Mouse (Mus musculus): ENCODE data around the gene Olfr743. TPM values are rescaled to one million over a fixed set of nuclear protein-coding genes. Genes with fewer than 3 reads are reported as not detected.
"Not testable (repeated sequence)": the region's sequence is repeated elsewhere in the genome, so short reads cannot be mapped to it uniquely, and the experiment has no call there.

Gene Olfr743
- polyA plus RNA-seq (2012; fragmentation: generic; extraction: Trizol), result not detected
- long read RNA-seq, experiment 1, result 0 reads
- long read RNA-seq, experiment 2, result 0 reads

DNA sequence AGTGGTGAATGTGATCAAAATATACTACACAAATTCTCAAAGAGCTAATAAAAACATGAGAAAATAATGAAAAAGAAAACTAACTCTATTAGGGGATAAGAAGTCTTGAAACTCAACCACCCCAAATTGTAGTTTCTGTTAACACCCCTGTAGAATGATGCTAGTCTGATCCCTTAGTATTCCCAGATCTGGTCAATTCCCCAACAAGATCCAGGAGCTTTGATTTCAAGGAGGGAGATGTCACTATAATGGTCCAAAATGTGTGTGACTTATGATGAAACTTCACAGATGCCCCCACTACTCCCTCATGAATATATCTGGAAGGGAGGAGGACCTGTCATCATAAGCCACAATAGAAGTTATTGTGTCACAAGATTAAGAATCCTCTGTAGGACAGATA lies at the start of gene Olfr743:
TSS of gene Olfr743 (plus strand) at position 301 of the 400 bp plus-strand sequence.
- H3K79me2 ChIP-seq (ENCODE audit: control insufficient read depth, insufficient read depth), result no peaks in the 10 kb centered on the region
- H3K79me3 ChIP-seq (ENCODE audit: low read depth), result no peaks in the 10 kb centered on the region
- H3ac ChIP-seq (ENCODE audit: control insufficient read depth, insufficient read length, low read depth), result no peak within 1 kb of the TSS
- no peak within 1 kb of the TSS for H3K4me3 ChIP-seq (ENCODE audit: insufficient read depth, poor library complexity, severe bottlenecking)
- H3K36me3 ChIP-seq (ENCODE audit: control insufficient read depth, insufficient read depth), result no peaks in the 10 kb centered on the region
- H3K27me3 ChIP-seq (ENCODE audit: control insufficient read depth, insufficient read depth, insufficient read length), result no peaks in the 10 kb centered on the region
- TF ChIP-seq MYOG (IDR thresholded peaks at IDR 0.05; ENCODE audit: control insufficient read depth, extremely low read depth, insufficient read length), result no peak
- TF ChIP-seq FOSL1 (IDR thresholded peaks at IDR 0.05; ENCODE audit: insufficient read depth, low read length, poor library complexity, severe bottlenecking), result no peak
- TF ChIP-seq USF1 (IDR thresholded peaks at IDR 0.05; ENCODE audit: low read depth), result no peak
- no peak for TF ChIP-seq MYOD1 (IDR thresholded peaks at IDR 0.05; ENCODE audit: control insufficient read depth, insufficient read length, low read depth)
- no peak for TF ChIP-seq CEBPB (IDR thresholded peaks at IDR 0.05; ENCODE audit: low read depth)
- TF ChIP-seq MAX (IDR thresholded peaks at IDR 0.05), result no peak
- no peak for TF ChIP-seq CTCF (IDR thresholded peaks at IDR 0.05; ENCODE audit: control insufficient read depth, insufficient read depth, insufficient read length)

DNA sequence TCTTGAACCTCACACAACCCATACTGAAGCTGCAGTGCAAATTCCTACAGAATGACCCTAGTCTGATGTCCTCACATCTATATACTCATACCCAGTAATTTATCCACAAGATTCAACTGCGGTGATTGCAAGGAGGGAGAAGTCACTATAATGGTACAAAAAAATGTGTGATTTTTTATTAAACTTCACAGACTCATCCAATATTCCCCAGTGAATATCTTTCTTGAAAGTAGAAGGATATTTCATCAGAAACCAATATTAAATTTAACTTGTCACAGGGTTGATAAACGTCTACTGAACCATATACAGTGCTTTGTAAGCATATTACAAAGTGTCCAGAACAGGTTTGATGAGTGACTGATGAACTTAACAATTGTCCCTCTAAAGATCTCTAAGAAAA lies 49.2 kb upstream of the Olfr743 start, which contains the start of gene Olfr741:
TSS of gene Olfr741 (plus strand) at position 301 of the 400 bp plus-strand sequence.
- TF ChIP-seq USF1 (IDR thresholded peaks at IDR 0.05; ENCODE audit: low read depth) (no peak), MAX (IDR thresholded peaks at IDR 0.05) (no peak), CEBPB (IDR thresholded peaks at IDR 0.05; ENCODE audit: low read depth) (no peak), MYOG (IDR thresholded peaks at IDR 0.05; ENCODE audit: control insufficient read depth, extremely low read depth, insufficient read length) (no peak), FOSL1 (IDR thresholded peaks at IDR 0.05; ENCODE audit: insufficient read depth, low read length, poor library complexity, severe bottlenecking) (no peak), MYOD1 (IDR thresholded peaks at IDR 0.05; ENCODE audit: control insufficient read depth, insufficient read length, low read depth) (no peak), CTCF (IDR thresholded peaks at IDR 0.05; ENCODE audit: control insufficient read depth, insufficient read depth, insufficient read length) (no peak)
- no peak within 1 kb of the TSS for H3K4me3 ChIP-seq (ENCODE audit: insufficient read depth, poor library complexity, severe bottlenecking)
- H3K79me3 ChIP-seq (ENCODE audit: low read depth), result no peaks in the 10 kb centered on the region
- H3K36me3 ChIP-seq (ENCODE audit: control insufficient read depth, insufficient read depth), result no peaks in the 10 kb centered on the region
- no peaks in the 10 kb centered on the region for H3K79me2 ChIP-seq (ENCODE audit: control insufficient read depth, insufficient read depth)
- H3ac ChIP-seq (ENCODE audit: control insufficient read depth, insufficient read length, low read depth), result no peak within 1 kb of the TSS
- no peaks in the 10 kb centered on the region for H3K27me3 ChIP-seq (ENCODE audit: control insufficient read depth, insufficient read depth, insufficient read length)

DNA sequence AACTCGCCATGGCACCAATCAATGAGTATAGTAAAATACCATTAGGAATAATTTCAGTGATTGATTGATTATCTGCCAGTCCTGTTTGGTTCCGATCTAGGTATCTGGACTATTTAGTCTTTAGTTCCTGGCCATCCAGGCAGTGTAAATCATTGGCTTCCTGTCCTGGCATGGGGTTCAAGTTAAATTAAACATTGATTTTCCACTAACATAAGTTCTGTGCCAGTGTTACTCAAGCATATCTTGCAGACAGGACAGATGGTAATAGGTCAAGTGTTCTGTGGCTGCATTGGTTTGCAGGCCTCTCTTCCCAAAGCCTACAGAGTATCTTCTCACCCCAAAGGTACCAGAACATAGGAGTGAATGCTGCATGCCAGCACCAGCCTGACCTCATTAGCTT lies 43.2 kb upstream of the Olfr743 start:
- H3K36me3 ChIP-seq (ENCODE audit: control insufficient read depth, insufficient read depth), result no peaks in the 10 kb centered on the region
- no peak for TF ChIP-seq CTCF (IDR thresholded peaks at IDR 0.05; ENCODE audit: control insufficient read depth, insufficient read depth, insufficient read length)
- TF ChIP-seq FOSL1 (IDR thresholded peaks at IDR 0.05; ENCODE audit: insufficient read depth, low read length, poor library complexity, severe bottlenecking), result no peak
- TF ChIP-seq CEBPB (IDR thresholded peaks at IDR 0.05; ENCODE audit: low read depth), result no peak
- TF ChIP-seq USF1 (IDR thresholded peaks at IDR 0.05; ENCODE audit: low read depth), result no peak
- no peak for TF ChIP-seq MYOD1 (IDR thresholded peaks at IDR 0.05; ENCODE audit: control insufficient read depth, insufficient read length, low read depth)
- H3K27me3 ChIP-seq (ENCODE audit: control insufficient read depth, insufficient read depth, insufficient read length), result no peaks in the 10 kb centered on the region

DNA sequence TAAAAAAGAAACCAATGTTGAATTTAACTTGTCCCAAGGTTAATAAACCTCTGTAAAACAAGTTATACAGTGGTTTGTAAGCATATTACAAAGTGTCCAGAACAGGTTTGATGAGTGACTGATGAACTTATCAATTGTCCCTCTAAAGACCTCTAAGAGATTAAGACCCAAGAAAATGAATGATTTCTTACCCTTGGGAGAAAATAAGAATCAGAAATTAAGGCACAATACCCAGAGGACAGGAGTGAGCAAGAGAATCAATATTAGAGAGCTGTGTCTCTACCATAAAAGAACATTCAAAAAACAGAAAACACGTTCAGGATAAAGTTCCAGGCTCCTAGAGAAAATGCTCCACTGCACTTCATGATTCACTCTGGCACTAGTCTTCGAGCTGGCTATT lies 18.3 kb upstream of the Olfr743 start, which contains the start of gene Olfr742:
TSS of gene Olfr742 (plus strand) at position 301 of the 400 bp plus-strand sequence.
- no peaks in the 10 kb centered on the region for H3K79me2 ChIP-seq (ENCODE audit: control insufficient read depth, insufficient read depth)
- no peaks in the 10 kb centered on the region for H3K27me3 ChIP-seq (ENCODE audit: control insufficient read depth, insufficient read depth, insufficient read length)
- H3K79me3 ChIP-seq (ENCODE audit: low read depth), result no peaks in the 10 kb centered on the region
- TF ChIP-seq CTCF (IDR thresholded peaks at IDR 0.05; ENCODE audit: control insufficient read depth, insufficient read depth, insufficient read length) (no peak), MYOD1 (IDR thresholded peaks at IDR 0.05; ENCODE audit: control insufficient read depth, insufficient read length, low read depth) (no peak), MYOG (IDR thresholded peaks at IDR 0.05; ENCODE audit: control insufficient read depth, extremely low read depth, insufficient read length) (no peak), CEBPB (IDR thresholded peaks at IDR 0.05; ENCODE audit: low read depth) (no peak), USF1 (IDR thresholded peaks at IDR 0.05; ENCODE audit: low read depth) (no peak), MAX (IDR thresholded peaks at IDR 0.05) (no peak), FOSL1 (IDR thresholded peaks at IDR 0.05; ENCODE audit: insufficient read depth, low read length, poor library complexity, severe bottlenecking) (no peak)
- no peaks in the 10 kb centered on the region for H3K36me3 ChIP-seq (ENCODE audit: control insufficient read depth, insufficient read depth)
- no peak within 1 kb of the TSS for H3ac ChIP-seq (ENCODE audit: control insufficient read depth, insufficient read length, low read depth)
- no peak within 1 kb of the TSS for H3K4me3 ChIP-seq (ENCODE audit: insufficient read depth, poor library complexity, severe bottlenecking)

More for the DNA sequence above, 43.2 kb upstream of the Olfr743 start:
- no peak overlapping the region for H3ac ChIP-seq (ENCODE audit: control insufficient read depth, insufficient read length, low read depth)
- H3K4me3 ChIP-seq (ENCODE audit: insufficient read depth, poor library complexity, severe bottlenecking), result no peak overlapping the region
- H3K79me2 ChIP-seq (ENCODE audit: control insufficient read depth, insufficient read depth), result no peaks in the 10 kb centered on the region
- no peaks in the 10 kb centered on the region for H3K79me3 ChIP-seq (ENCODE audit: low read depth)

DNA sequence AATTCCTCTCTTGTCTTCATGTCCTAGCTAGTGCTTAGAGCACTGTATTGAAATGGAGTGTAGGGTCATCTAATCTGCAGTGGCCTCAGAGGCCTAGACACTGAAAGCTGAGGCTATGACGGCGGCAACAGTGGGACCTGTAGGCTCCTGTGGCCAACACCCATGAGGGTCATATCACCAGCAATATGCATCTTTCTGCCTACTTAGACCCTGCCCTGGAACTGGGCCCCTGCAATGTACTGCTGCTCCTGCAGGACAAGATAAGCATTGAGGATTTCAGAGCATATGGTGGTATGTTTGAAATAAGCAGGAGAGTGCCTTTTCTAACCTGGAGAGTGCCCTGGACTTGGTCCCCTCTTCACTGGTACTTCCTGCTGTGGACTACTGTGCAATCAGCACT lies 31.1 kb downstream of the Olfr743 start:
- no peak for TF ChIP-seq USF1 (IDR thresholded peaks at IDR 0.05; ENCODE audit: low read depth)
- H3K36me3 ChIP-seq (ENCODE audit: control insufficient read depth, insufficient read depth), result no peaks in the 10 kb centered on the region

DNA sequence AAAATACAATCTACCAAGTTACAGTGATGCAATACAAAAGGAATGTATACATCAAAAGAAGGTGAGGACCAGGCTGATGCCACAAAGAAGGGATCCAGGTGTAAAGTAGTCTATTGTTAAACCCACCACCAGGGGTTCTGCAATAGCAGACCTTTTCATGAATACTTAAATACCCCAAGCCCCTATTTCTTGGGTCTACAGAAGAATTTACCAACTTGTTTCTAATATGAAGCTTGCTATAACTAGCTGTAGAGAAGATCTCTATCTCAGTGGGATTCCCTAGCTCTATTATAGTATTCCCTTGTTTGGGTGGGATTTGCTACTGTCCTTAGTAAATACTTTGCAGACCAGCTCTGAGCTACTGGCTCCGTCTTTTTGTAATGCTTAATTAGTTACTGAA lies 51.4 kb downstream of the Olfr743 start:
- not testable (repeated sequence) for H3K27me3 ChIP-seq (ENCODE audit: control insufficient read depth, insufficient read depth, insufficient read length); H3K79me3 ChIP-seq (ENCODE audit: low read depth); H3ac ChIP-seq (ENCODE audit: control insufficient read depth, insufficient read length, low read depth); H3K79me2 ChIP-seq (ENCODE audit: control insufficient read depth, insufficient read depth); H3K4me3 ChIP-seq (ENCODE audit: insufficient read depth, poor library complexity, severe bottlenecking); H3K36me3 ChIP-seq (ENCODE audit: control insufficient read depth, insufficient read depth)

More for the DNA sequence above, 31.1 kb downstream of the Olfr743 start:
- H3K4me3 ChIP-seq (ENCODE audit: insufficient read depth, poor library complexity, severe bottlenecking), result no peak overlapping the region
- H3ac ChIP-seq (ENCODE audit: control insufficient read depth, insufficient read length, low read depth), result no peak overlapping the region
- no peaks in the 10 kb centered on the region for H3K27me3 ChIP-seq (ENCODE audit: control insufficient read depth, insufficient read depth, insufficient read length)
- no peaks in the 10 kb centered on the region for H3K79me3 ChIP-seq (ENCODE audit: low read depth)
- H3K79me2 ChIP-seq (ENCODE audit: control insufficient read depth, insufficient read depth), result no peaks in the 10 kb centered on the region

Other genes starting within 250 kb of the Olfr743 start
- not detected for gene Olfr732, start 237.6 kb upstream of the Olfr743 start, polyA plus RNA-seq (2012; fragmentation: generic; extraction: Trizol)
- gene Olfr733, start 220.3 kb upstream of the Olfr743 start, polyA plus RNA-seq (2012; fragmentation: generic; extraction: Trizol), result not detected
- gene Olfr734, start 195.1 kb upstream of the Olfr743 start, polyA plus RNA-seq (2012; fragmentation: generic; extraction: Trizol), result not detected
- not detected for gene Olfr735, start 173.0 kb upstream of the Olfr743 start, polyA plus RNA-seq (2012; fragmentation: generic; extraction: Trizol)
- not detected for gene Tlr11, start 163.9 kb upstream of the Olfr743 start, polyA plus RNA-seq (2012; fragmentation: generic; extraction: Trizol)
- gene Olfr736, start 140.7 kb upstream of the Olfr743 start, polyA plus RNA-seq (2012; fragmentation: generic; extraction: Trizol), result not detected
- not detected for gene Olfr738, start 114.3 kb upstream of the Olfr743 start, polyA plus RNA-seq (2012; fragmentation: generic; extraction: Trizol)
- gene Olfr739, start 103.2 kb upstream of the Olfr743 start, polyA plus RNA-seq (2012; fragmentation: generic; extraction: Trizol), result not detected
- gene Olfr740, start 76.3 kb upstream of the Olfr743 start, polyA plus RNA-seq (2012; fragmentation: generic; extraction: Trizol), result not detected
- not detected for gene Olfr741, start 49.1 kb upstream of the Olfr743 start, polyA plus RNA-seq (2012; fragmentation: generic; extraction: Trizol)
- gene Olfr742, start 18.2 kb upstream of the Olfr743 start, polyA plus RNA-seq (2012; fragmentation: generic; extraction: Trizol), result not detected
- not detected for gene Olfr744, start 93.0 kb downstream of the Olfr743 start, polyA plus RNA-seq (2012; fragmentation: generic; extraction: Trizol)
- gene Olfr745, start 117.5 kb downstream of the Olfr743 start, polyA plus RNA-seq (2012; fragmentation: generic; extraction: Trizol), result not detected
- gene Olfr746, start 125.2 kb downstream of the Olfr743 start, polyA plus RNA-seq (2012; fragmentation: generic; extraction: Trizol), result not detected
- not detected for gene Olfr747, start 171.4 kb downstream of the Olfr743 start, polyA plus RNA-seq (2012; fragmentation: generic; extraction: Trizol)
- gene Olfr748, start 185.5 kb downstream of the Olfr743 start, polyA plus RNA-seq (2012; fragmentation: generic; extraction: Trizol), result not detected
- gene Olfr749, start 223.3 kb downstream of the Olfr743 start, polyA plus RNA-seq (2012; fragmentation: generic; extraction: Trizol), result not detected